Mouse (Mus musculus): ENCODE results near the gene Tgm6.

DNA sequence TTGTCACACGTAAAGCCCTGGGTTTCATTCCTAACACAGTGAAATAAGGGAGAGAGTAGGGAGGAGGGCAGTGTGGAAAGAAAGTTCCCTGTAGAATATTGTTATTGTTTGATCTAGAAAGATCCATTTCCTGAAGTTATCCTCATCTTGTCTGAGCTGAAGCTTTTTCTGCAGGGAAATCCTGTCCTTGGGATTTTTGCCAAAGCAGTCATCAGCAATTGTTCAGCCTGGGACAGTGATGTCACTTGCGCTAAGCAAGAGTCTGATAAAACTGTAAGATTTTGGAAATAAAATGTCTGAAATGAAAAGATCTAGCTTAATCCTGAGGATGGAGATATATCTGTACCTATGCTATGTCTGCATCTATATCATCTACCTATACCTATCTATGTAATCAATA lies 41.8 kb upstream of the Tgm6 start:
- TF ChIP-seq CTCF (conservative IDR thresholded peaks at IDR 0.05; ENCODE audit: low read length) (no peak), POU5F1 (IDR thresholded peaks at IDR 0.05; ENCODE audit: borderline replicate concordance, low read length) (no peak), NANOG (IDR thresholded peaks at IDR 0.05; ENCODE audit: borderline replicate concordance, low read length) (no peak)

All from E14TG2a.4 (cell line).